Mouse (Mus musculus): ENCODE measurements at regions not wholly inside any gene's neighbourhood (a gene's known extent, or its start where the extent isn't known, plus 50 kb on each side); places are given as distances from the start of the nearest gene placed in this dataset.

GRCm38 (mm10) chr16:42431529-42431928 is 91.1 kb upstream of the Gap43 start:
- TF ChIP-seq POLR2A (IDR thresholded peaks at IDR 0.05; ENCODE audit: low read depth, low read length) (no peak), USF2 (conservative IDR thresholded peaks at IDR 0.05; ENCODE audit: low read depth, low read length) (no peak), EP300 (IDR thresholded peaks at IDR 0.05; ENCODE audit: low read length) (no peak), MYC (IDR thresholded peaks at IDR 0.05; ENCODE audit: low read depth, low read length) (no peak), CTCF (conservative IDR thresholded peaks at IDR 0.05 in 1 of 2, IDR thresholded peaks at IDR 0.05 in 1 of 2; ENCODE audit: low read depth in 2 of 2, low read length in 2 of 2) (no peak), POLR2AphosphoS2 (IDR thresholded peaks at IDR 0.05; ENCODE audit: low read depth, low read length) (no peak), CHD2 (IDR thresholded peaks at IDR 0.05; ENCODE audit: low read length) (no peak), CHD1 (IDR thresholded peaks at IDR 0.05; ENCODE audit: low read depth, low read length) (no peak), ZMIZ1 (IDR thresholded peaks at IDR 0.05; ENCODE audit: low read depth, low read length) (no peak), ELF1 (IDR thresholded peaks at IDR 0.05; ENCODE audit: low read depth, low read length) (no peak), ZKSCAN1 (IDR thresholded peaks at IDR 0.05; ENCODE audit: borderline replicate concordance, low read depth, low read length) (no peak)
